Mouse (Mus musculus) fibroblast of lung, adult 2 months (primary cell): ENCODE results near the gene Dazap1.
A peak's percentile ranks its signal among the peaks of the same experiment; 100 is the strongest.
"Not testable (repeated sequence)": the region's sequence is repeated elsewhere in the genome, so short reads cannot be mapped to it uniquely, and the experiment has no call there.

ENCODE experiments used
- DNase-seq: peaks from one replicate; pipeline ENCODE4 v3.0.0-alpha.2; 2011; ENCODE audit warnings: low read depth

Dazap1 gene

GRCm38 (mm10) chr10:80260642-80261584, at the start of gene Dazap1, which contains the start of gene Gamt:
Dazap1 (plus strand) TSS chr10:80261486.
Gamt (minus strand) TSS chr10:80261012.
- peak; percentile 98 for DNase-seq

GRCm38 (mm10) chr10:80211547-80212103, 49.7 kb upstream of the Dazap1 start:
- DNase-seq, result not testable (repeated sequence)

- no peak for DNase-seq
These were observed 46.1 kb upstream of the Dazap1 start for GRCm38 (mm10) chr10:80215048-80215772.

- no peak for DNase-seq
These were observed 40.6 kb upstream of the Dazap1 start for GRCm38 (mm10) chr10:80220676-80221075.

GRCm38 (mm10) chr10:80223137-80223536, 38.1 kb upstream of the Dazap1 start:
- not testable (repeated sequence) for DNase-seq

- no peak for DNase-seq
These were observed 35.2 kb upstream of the Dazap1 start for GRCm38 (mm10) chr10:80226071-80226415.

- peak; percentile 98 for DNase-seq
These were observed 34.7 kb upstream of the Dazap1 start, which contains the start of gene Mum1 for GRCm38 (mm10) chr10:80226416-80227165. Mum1 (plus strand) TSS chr10:80226434.

GRCm38 (mm10) chr10:80227166-80227539, 34.1 kb upstream of the Dazap1 start:
- DNase-seq, result no peak

- DNase-seq, result no peak
These were observed 33.2 kb upstream of the Dazap1 start for GRCm38 (mm10) chr10:80227877-80228775.

- DNase-seq, result no peak
These were observed 25.0 kb upstream of the Dazap1 start for GRCm38 (mm10) chr10:80236145-80236825.

GRCm38 (mm10) chr10:80237020-80237419, 24.3 kb upstream of the Dazap1 start:
- DNase-seq, result no peak

GRCm38 (mm10) chr10:80238306-80238705, 23.0 kb upstream of the Dazap1 start:
- no peak for DNase-seq

- no peak for DNase-seq
These were observed 21.5 kb upstream of the Dazap1 start for GRCm38 (mm10) chr10:80239791-80240190.

- no peak for DNase-seq
These were observed 19.2 kb upstream of the Dazap1 start for GRCm38 (mm10) chr10:80242088-80242487.

GRCm38 (mm10) chr10:80242607-80243006, 18.7 kb upstream of the Dazap1 start:
- no peak for DNase-seq

GRCm38 (mm10) chr10:80244791-80245399, 16.4 kb upstream of the Dazap1 start:
- DNase-seq, result no peak

GRCm38 (mm10) chr10:80245600-80245999, 15.7 kb upstream of the Dazap1 start:
- no peak for DNase-seq

GRCm38 (mm10) chr10:80247849-80248248, 13.4 kb upstream of the Dazap1 start:
- no peak for DNase-seq

GRCm38 (mm10) chr10:80248437-80248836, 12.8 kb upstream of the Dazap1 start:
- DNase-seq, result not testable (repeated sequence)
